In genomic region chr12:57544641-57545370, GRCm38 (mm10) we compare ENCODE assay signal across 7 mouse cellular contexts. TPM values are rescaled to one million over a fixed set of nuclear protein-coding genes. Genes with fewer than 3 reads are reported as not detected.
A peak's percentile ranks its signal among the peaks of the same experiment; 100 is the strongest.
DNase-seq lines count a peak whose midpoint lies in the region; ATAC-seq and TF ChIP-seq lines count a peak whose summit lies in the region.

No protein-coding gene starts in this region.

- peaks cover 33% of the 10 kb centered on the region for H3K4me1 ChIP-seq in forebrain, embryonic 15.5 days
- H3K4me1 ChIP-seq in lung, embryonic 16.5 days (replicated peaks; ENCODE audit: control insufficient read depth, insufficient read depth, low read length) = peaks cover 9% of the 10 kb centered on the region; the same call in 1 of the 2 replicates
- peaks cover 16% of the 10 kb centered on the region; the same call in 1 of the 2 replicates for H3K4me1 ChIP-seq in stomach, embryonic 15.5 days

- TF ChIP-seq CTCF in brain, embryonic 14.5 days (IDR thresholded peaks at IDR 0.05; ENCODE audit: borderline replicate concordance, extremely low read depth, insufficient read depth, insufficient read length) = peak; percentile 58; the same call in 1 of the 2 replicates

- DNase-seq in right cerebral cortex, postnatal 14 days = peak; percentile 50
- DNase-seq in right cerebral cortex, adult 2 months (ENCODE audit: low spot score in 2 of 2) = no peak
- peak; percentile 86 for DNase-seq in brain, embryonic 14.5 days (ENCODE audit: low read depth)
- peak; percentile 71 for DNase-seq in kidney, adult 9 months

- H3K27me3 ChIP-seq in forebrain, embryonic 15.5 days = peaks cover 93% of the 10 kb centered on the region
- H3K27me3 ChIP-seq in lung, embryonic 16.5 days (ENCODE audit: control insufficient read depth, insufficient read depth, low read depth, low read length) = peaks cover 73% of the 10 kb centered on the region
- peaks cover 74% of the 10 kb centered on the region for H3K27me3 ChIP-seq in stomach, embryonic 15.5 days (replicated peaks)

- 1% methylated on average over 31 of the region's 31 CpGs for WGBS in forebrain, embryonic 15.5 days
- WGBS in lung, embryonic 16.5 days = 1% methylated on average over 31 of the region's 31 CpGs
- WGBS in stomach, embryonic 15.5 days = 2% methylated on average over 31 of the region's 31 CpGs

- no peak for TF ChIP-seq POLR2A in brain, embryonic 14.5 days (IDR thresholded peaks at IDR 0.05; ENCODE audit: borderline replicate concordance, extremely low read depth, insufficient read depth, insufficient read length, poor library complexity, severe bottlenecking)

- no peak overlapping the region for H3K9ac ChIP-seq in forebrain, embryonic 15.5 days (replicated peaks)
- peak overlapping the region; percentile 84 for H3K9ac ChIP-seq in lung, embryonic 16.5 days (ENCODE audit: low read length)
- H3K9ac ChIP-seq in stomach, embryonic 15.5 days = peak overlapping the region; percentile 26; the same call in 1 of the 2 replicates

- no peak overlapping the region for H3K27ac ChIP-seq in forebrain, embryonic 15.5 days (replicated peaks)
- H3K27ac ChIP-seq in lung, embryonic 16.5 days (ENCODE audit: low read length) = peak overlapping the region; percentile 96
- peak overlapping the region; percentile 92 for H3K27ac ChIP-seq in stomach, embryonic 15.5 days

- no peaks in the 10 kb centered on the region for H3K9me3 ChIP-seq in forebrain, embryonic 15.5 days
- no peaks in the 10 kb centered on the region for H3K9me3 ChIP-seq in lung, embryonic 16.5 days (ENCODE audit: control insufficient read depth, low read length)
- H3K9me3 ChIP-seq in stomach, embryonic 15.5 days = no peaks in the 10 kb centered on the region

- H3K4me2 ChIP-seq in forebrain, embryonic 15.5 days (replicated peaks) = peak overlapping the region; percentile 70
- peak overlapping the region; percentile 74 for H3K4me2 ChIP-seq in lung, embryonic 16.5 days (ENCODE audit: low read depth, low read length)
- H3K4me2 ChIP-seq in stomach, embryonic 15.5 days = peak overlapping the region; percentile 91

- H3K36me3 ChIP-seq in forebrain, embryonic 15.5 days = no peaks in the 10 kb centered on the region
- no peaks in the 10 kb centered on the region for H3K36me3 ChIP-seq in lung, embryonic 16.5 days (ENCODE audit: control insufficient read depth, insufficient read depth, low read length)
- no peaks in the 10 kb centered on the region for H3K36me3 ChIP-seq in stomach, embryonic 15.5 days

- H3K4me3 ChIP-seq in forebrain, embryonic 15.5 days = peak overlapping the region; percentile 45
- peak overlapping the region; percentile 70 for H3K4me3 ChIP-seq in lung, embryonic 16.5 days (ENCODE audit: low read length)
- H3K4me3 ChIP-seq in stomach, embryonic 15.5 days (replicated peaks) = peak overlapping the region; percentile 53

- no peak; the same call in 1 of the 2 replicates for ATAC-seq in forebrain, embryonic 15.5 days (replicated peaks)
- ATAC-seq in lung, embryonic 16.5 days (ENCODE audit: low read depth) = no peak
- no peak for ATAC-seq in stomach, embryonic 15.5 days (ENCODE audit: insufficient read depth, low FRiP score, low read depth)

RNA-seq across cellular contexts. Expression of gene Foxa1, which starts 1.9 kb away (rescaled TPM):
- 4.5 and 7.7 TPM in 2 replicates for polyA plus RNA-seq in brain, embryonic 14.5 days (2012; rRNA removed)
- polyA plus RNA-seq in forebrain, embryonic 15.5 days (2015; fragmentation: Nextera tagmentation; extraction: Ambion mirVana) = 0.10 and 0.20 TPM in 2 replicates
- 7.5 and 8.2 TPM in 2 replicates for polyA plus RNA-seq in lung, embryonic 16.5 days (2015; fragmentation: Nextera tagmentation; extraction: Ambion mirVana)
- 23.2 and 27.1 TPM in 2 replicates for polyA plus RNA-seq in stomach, embryonic 15.5 days (2015; fragmentation: Nextera tagmentation; extraction: Ambion mirVana)

RNA-seq across cellular contexts. Expression of gene Ttc6, which starts 19.1 kb away (rescaled TPM):
- polyA plus RNA-seq in brain, embryonic 14.5 days (2012; rRNA removed) = 0.73 and 1.2 TPM in 2 replicates
- polyA plus RNA-seq in forebrain, embryonic 15.5 days (2015; fragmentation: Nextera tagmentation; extraction: Ambion mirVana) = 0.11 and 0.27 TPM in 2 replicates
- 3.0 and 5.1 TPM in 2 replicates for polyA plus RNA-seq in lung, embryonic 16.5 days (2015; fragmentation: Nextera tagmentation; extraction: Ambion mirVana)
- 3.8 and 4.2 TPM in 2 replicates for polyA plus RNA-seq in stomach, embryonic 15.5 days (2015; fragmentation: Nextera tagmentation; extraction: Ambion mirVana)

Comparison
In these comparisons a context has a peak if more than half of its experiments do, and no peak if none do; other contexts are left out.
1. DNase-seq: peak in right cerebral cortex, postnatal 14 days (single experiment), brain, embryonic 14.5 days (single experiment) and kidney, adult 9 months (single experiment); none in right cerebral cortex, adult 2 months (0 of 2).
2. Peak in every context shown above with its lines, with median percentiles within 50 percentile points of each other: H3K4me2 ChIP-seq and H3K4me3 ChIP-seq.